Mouse (Mus musculus): ENCODE measurements at regions not wholly inside any gene's neighbourhood (a gene's known extent, or its start where the extent isn't known, plus 50 kb on each side); places are given as distances from the start of the nearest gene placed in this dataset.

- peak; percentile 14 for DNase-seq
- TF ChIP-seq CTCF (conservative IDR thresholded peaks at IDR 0.05; ENCODE audit: insufficient read depth, insufficient read length, low read depth, low read length) (no peak), POLR2A (IDR thresholded peaks at IDR 0.05; ENCODE audit: low read depth, low read length) (no peak)
- WGBS: 67% methylated on average over 8 of the region's 8 CpGs
- Histone ChIP-seq H3K27me3 (replicated peaks; ENCODE audit: control insufficient read depth, insufficient read depth, low read length) (no peaks in the 10 kb centered on the region), H3K27ac (ENCODE audit: insufficient read depth, low read depth, low read length) (no peak overlapping the region), H3K4me1 (ENCODE audit: control insufficient read depth, insufficient read depth, low read length) (no peaks in the 10 kb centered on the region), H3K4me3 (ENCODE audit: insufficient read depth, low read depth, low read length) (no peak overlapping the region), H3K36me3 (ENCODE audit: control insufficient read depth, insufficient read depth, low read length) (no peaks in the 10 kb centered on the region)
These were observed 111.6 kb upstream of the Pik3r1 start for GRCm38 (mm10) chr13:101879561-101880081.

- H3K4me3 ChIP-seq (ENCODE audit: insufficient read depth, low read depth, low read length): no peak overlapping the region
- TF ChIP-seq POLR2A (IDR thresholded peaks at IDR 0.05; ENCODE audit: low read depth, low read length) (no peak), CTCF (conservative IDR thresholded peaks at IDR 0.05; ENCODE audit: insufficient read depth, insufficient read length, low read depth, low read length) (no peak)
- H3K4me1 ChIP-seq (ENCODE audit: control insufficient read depth, insufficient read depth, low read length): no peaks in the 10 kb centered on the region
- DNase-seq: no peak
- H3K36me3 ChIP-seq (ENCODE audit: control insufficient read depth, insufficient read depth, low read length): no peaks in the 10 kb centered on the region
- H3K27ac ChIP-seq (ENCODE audit: insufficient read depth, low read depth, low read length): no peak overlapping the region
- H3K27me3 ChIP-seq (replicated peaks; ENCODE audit: control insufficient read depth, insufficient read depth, low read length): no peaks in the 10 kb centered on the region
These were observed 115.2 kb upstream of the Pik3r1 start for GRCm38 (mm10) chr13:101883177-101883576.

GRCm38 (mm10) chr13:101884752-101885151 lies 116.7 kb upstream of the Pik3r1 start:
- TF ChIP-seq CTCF (conservative IDR thresholded peaks at IDR 0.05; ENCODE audit: insufficient read depth, insufficient read length, low read depth, low read length) (no peak), POLR2A (IDR thresholded peaks at IDR 0.05; ENCODE audit: low read depth, low read length) (no peak)
- WGBS: 91% methylated on average over 3 of the region's 3 CpGs
- no peaks in the 10 kb centered on the region for H3K27me3 ChIP-seq (replicated peaks; ENCODE audit: control insufficient read depth, insufficient read depth, low read length)

GRCm38 (mm10) chr13:101891473-101891872 lies 123.5 kb upstream of the Pik3r1 start:
- no peak for TF ChIP-seq POLR2A (IDR thresholded peaks at IDR 0.05; ENCODE audit: low read depth, low read length)
- no peak for TF ChIP-seq CTCF (conservative IDR thresholded peaks at IDR 0.05; ENCODE audit: insufficient read depth, insufficient read length, low read depth, low read length)
- DNase-seq: no peak
- Histone ChIP-seq H3K4me3 (ENCODE audit: insufficient read depth, low read depth, low read length) (no peak overlapping the region), H3K36me3 (ENCODE audit: control insufficient read depth, insufficient read depth, low read length) (no peaks in the 10 kb centered on the region), H3K4me1 (ENCODE audit: control insufficient read depth, insufficient read depth, low read length) (no peaks in the 10 kb centered on the region), H3K27ac (ENCODE audit: insufficient read depth, low read depth, low read length) (no peak overlapping the region), H3K27me3 (replicated peaks; ENCODE audit: control insufficient read depth, insufficient read depth, low read length) (no peaks in the 10 kb centered on the region)
- 53% methylated on average over 4 of the region's 4 CpGs for WGBS

More at GRCm38 (mm10) chr13:101884752-101885151, 116.7 kb upstream of the Pik3r1 start:
- H3K27ac ChIP-seq (ENCODE audit: insufficient read depth, low read depth, low read length): no peak overlapping the region
- H3K36me3 ChIP-seq (ENCODE audit: control insufficient read depth, insufficient read depth, low read length): no peaks in the 10 kb centered on the region
- no peak for DNase-seq
- no peak overlapping the region for H3K4me3 ChIP-seq (ENCODE audit: insufficient read depth, low read depth, low read length)
- no peaks in the 10 kb centered on the region for H3K4me1 ChIP-seq (ENCODE audit: control insufficient read depth, insufficient read depth, low read length)

- H3K4me3 ChIP-seq (ENCODE audit: insufficient read depth, low read depth, low read length): no peak overlapping the region
- H3K36me3 ChIP-seq (ENCODE audit: control insufficient read depth, insufficient read depth, low read length): no peaks in the 10 kb centered on the region
- no peak overlapping the region for H3K27ac ChIP-seq (ENCODE audit: insufficient read depth, low read depth, low read length)
- no peaks in the 10 kb centered on the region for H3K4me1 ChIP-seq (ENCODE audit: control insufficient read depth, insufficient read depth, low read length)
- 88% methylated on average over 10 of the region's 10 CpGs for WGBS
- DNase-seq: no peak
- no peak for TF ChIP-seq POLR2A (IDR thresholded peaks at IDR 0.05; ENCODE audit: low read depth, low read length)
- TF ChIP-seq CTCF (conservative IDR thresholded peaks at IDR 0.05; ENCODE audit: insufficient read depth, insufficient read length, low read depth, low read length): no peak
- no peaks in the 10 kb centered on the region for H3K27me3 ChIP-seq (replicated peaks; ENCODE audit: control insufficient read depth, insufficient read depth, low read length)
These were observed 125.1 kb upstream of the Pik3r1 start for GRCm38 (mm10) chr13:101893035-101893600.

GRCm38 (mm10) chr13:101895161-101895560 lies 127.1 kb upstream of the Pik3r1 start:
- TF ChIP-seq POLR2A (IDR thresholded peaks at IDR 0.05; ENCODE audit: low read depth, low read length) (no peak), CTCF (conservative IDR thresholded peaks at IDR 0.05; ENCODE audit: insufficient read depth, insufficient read length, low read depth, low read length) (no peak)
- 79% methylated on average over 7 of the region's 7 CpGs for WGBS

GRCm38 (mm10) chr13:101895686-101896085 lies 127.7 kb upstream of the Pik3r1 start:
- Histone ChIP-seq H3K4me3 (ENCODE audit: insufficient read depth, low read depth, low read length) (no peak overlapping the region), H3K27ac (ENCODE audit: insufficient read depth, low read depth, low read length) (no peak overlapping the region), H3K36me3 (ENCODE audit: control insufficient read depth, insufficient read depth, low read length) (no peaks in the 10 kb centered on the region), H3K4me1 (ENCODE audit: control insufficient read depth, insufficient read depth, low read length) (no peaks in the 10 kb centered on the region), H3K27me3 (replicated peaks; ENCODE audit: control insufficient read depth, insufficient read depth, low read length) (no peaks in the 10 kb centered on the region)
- TF ChIP-seq CTCF (conservative IDR thresholded peaks at IDR 0.05; ENCODE audit: insufficient read depth, insufficient read length, low read depth, low read length) (no peak), POLR2A (IDR thresholded peaks at IDR 0.05; ENCODE audit: low read depth, low read length) (no peak)
- no peak for DNase-seq
- WGBS: 83% methylated on average over 4 of the region's 4 CpGs

More at GRCm38 (mm10) chr13:101895161-101895560, 127.1 kb upstream of the Pik3r1 start:
- Histone ChIP-seq H3K4me1 (ENCODE audit: control insufficient read depth, insufficient read depth, low read length) (no peaks in the 10 kb centered on the region), H3K27me3 (replicated peaks; ENCODE audit: control insufficient read depth, insufficient read depth, low read length) (no peaks in the 10 kb centered on the region), H3K36me3 (ENCODE audit: control insufficient read depth, insufficient read depth, low read length) (no peaks in the 10 kb centered on the region), H3K4me3 (ENCODE audit: insufficient read depth, low read depth, low read length) (no peak overlapping the region), H3K27ac (ENCODE audit: insufficient read depth, low read depth, low read length) (no peak overlapping the region)
- no peak for DNase-seq
